Mouse (Mus musculus) left cerebral cortex, adult 9 months (tissue): ENCODE results near the gene Cavin4.
A peak's percentile ranks its signal among the peaks of the same experiment; 100 is the strongest.

Source experiments
- DNase-seq, 2 experiments: peaks; one replicate each; pipeline ENCODE4 v3.0.0; 2022; ENCODE audit warnings: low spot score in 2 of 2

Cavin4 gene

DNA sequence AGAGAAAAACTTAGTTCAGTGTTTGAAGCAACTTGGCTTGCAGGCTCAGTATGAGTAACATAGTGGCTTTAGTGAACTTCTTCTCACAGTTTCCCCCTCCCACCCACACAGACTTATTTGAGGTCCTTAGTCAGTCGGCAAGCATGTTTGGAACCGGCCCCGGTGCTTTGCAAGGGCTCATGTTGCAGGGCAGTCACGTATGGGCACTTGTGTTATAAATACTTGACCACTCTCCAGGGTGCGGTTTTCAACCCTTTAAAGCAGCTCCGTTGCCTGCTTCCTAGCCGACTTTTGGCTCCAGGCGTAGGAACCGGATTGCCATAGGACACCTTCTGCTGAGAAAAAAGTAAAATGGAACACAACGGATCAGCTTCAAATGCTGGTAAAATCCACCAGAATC lies at the start of gene Cavin4:
Gene Cavin4 (plus strand): TSS at position 244 of the 400 bp plus-strand sequence.
- DNase-seq, result no peak

DNA sequence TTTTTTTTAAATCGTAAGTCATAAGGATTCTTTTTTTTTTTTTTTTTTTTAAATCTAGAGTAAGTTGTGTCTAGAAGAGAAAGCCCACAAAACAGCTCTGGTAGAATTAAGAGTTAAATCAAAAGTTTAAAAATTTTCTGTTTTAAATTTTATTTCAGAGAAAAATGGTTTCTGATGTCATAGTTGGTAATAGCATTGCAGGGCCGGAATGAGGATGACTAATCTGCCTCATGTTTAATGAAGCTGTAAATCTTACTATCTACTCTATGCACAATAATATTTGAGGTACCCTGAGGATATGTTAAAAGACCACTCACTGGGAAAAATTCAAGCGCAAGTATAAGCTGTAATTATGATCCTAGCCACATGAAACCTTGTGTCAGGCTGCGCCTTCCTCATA lies 47.8 kb upstream of the Cavin4 start:
- no peak for DNase-seq

DNA sequence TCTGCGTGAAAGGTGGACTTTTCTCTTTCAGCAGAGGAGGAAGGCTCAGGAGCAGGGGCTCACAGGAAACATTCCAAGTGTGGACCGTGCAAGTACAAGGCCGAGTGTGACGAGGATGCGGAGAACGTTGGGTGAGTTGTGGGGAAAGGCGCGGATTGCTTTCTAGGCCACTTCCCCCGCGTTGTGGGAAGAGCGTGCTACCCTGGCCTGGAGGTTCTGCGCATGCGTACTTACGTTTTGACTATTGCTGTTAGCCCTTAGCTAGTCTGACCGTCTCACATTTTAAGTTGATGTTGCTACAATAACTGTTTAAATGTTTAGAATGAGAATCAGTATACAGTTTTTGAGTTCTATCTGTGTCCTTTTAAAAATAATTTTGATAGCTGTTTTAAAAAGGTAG lies 46.1 kb upstream of the Cavin4 start:
- no peak for DNase-seq

DNA sequence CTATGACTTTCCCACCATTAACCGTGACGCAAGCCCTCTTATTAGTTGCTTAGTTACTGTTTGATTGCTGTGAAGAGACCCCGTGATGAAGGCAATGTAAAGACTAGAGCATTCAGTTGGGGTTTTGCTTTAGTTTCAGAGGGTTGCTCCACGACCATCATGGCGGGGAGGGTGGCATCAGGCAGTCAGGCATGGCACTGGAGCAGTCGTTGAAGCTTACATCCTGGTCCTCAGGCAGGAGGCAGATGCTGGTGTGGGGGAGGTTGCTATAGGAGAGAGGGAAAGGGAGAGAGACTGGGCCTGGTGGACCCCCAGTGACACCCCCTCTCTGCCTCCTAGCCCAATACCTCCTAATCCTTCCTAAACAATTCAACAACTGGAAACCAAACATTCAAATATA lies 43.2 kb upstream of the Cavin4 start:
- DNase-seq, result no peak

DNA sequence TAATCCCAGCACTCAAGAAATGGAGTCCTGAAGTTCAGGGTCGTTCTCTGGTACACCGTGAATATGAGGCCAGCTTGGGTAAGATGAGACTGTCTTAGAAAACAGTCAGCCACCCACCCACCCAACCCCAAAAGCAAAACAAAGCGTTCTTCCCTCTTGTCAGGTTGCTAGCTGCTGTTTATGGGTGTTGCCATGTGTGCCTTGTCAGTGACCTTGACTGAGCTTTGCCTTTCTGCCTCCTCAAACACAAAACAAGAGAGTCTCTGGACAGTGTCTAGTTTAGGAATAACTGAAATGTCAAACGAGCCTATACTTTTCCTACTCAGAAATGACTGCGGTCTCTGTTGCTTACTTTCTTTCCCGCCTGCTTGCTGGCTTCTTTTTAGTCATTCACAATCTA lies 41.1 kb upstream of the Cavin4 start:
- DNase-seq, result no peak

DNA sequence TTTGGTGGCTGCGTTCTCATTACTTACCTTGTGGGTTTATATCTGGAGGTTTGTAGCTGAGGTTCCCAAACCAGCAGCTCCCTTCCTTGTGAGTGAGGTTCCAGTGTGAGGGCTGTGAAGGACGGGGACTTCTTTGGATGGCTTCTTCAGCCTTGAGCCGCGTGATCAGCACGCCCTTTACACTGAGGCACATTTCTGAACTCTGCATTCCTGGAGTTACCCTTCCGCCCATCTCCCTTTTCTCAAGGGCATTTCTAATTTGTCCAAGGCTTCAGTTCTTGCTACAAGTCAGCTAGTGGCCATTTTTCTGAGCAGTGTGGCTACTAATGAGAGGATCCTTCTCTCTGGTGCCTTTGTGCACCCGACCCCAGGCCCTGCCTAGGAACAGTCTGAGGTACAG lies 40.4 kb upstream of the Cavin4 start:
- no peak for DNase-seq

DNA sequence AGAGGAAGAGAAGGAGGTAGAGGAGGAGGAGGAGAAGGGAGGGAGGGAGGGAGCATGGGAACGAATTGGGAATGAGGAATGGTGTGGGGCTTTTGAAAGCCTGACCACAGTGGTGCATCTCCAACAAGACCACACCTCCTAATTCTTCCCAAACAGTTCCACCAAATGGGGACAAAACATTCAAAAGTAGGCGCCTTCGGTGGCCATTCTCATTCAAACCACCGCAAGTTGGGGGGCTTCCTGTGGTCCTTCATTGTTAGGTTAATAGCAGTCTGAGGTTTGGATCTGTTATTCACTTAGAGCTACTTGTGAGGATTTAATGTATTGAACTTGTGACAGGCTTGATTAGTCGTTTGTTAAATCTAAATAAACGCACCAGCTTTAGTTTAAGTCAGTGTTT lies 38.4 kb upstream of the Cavin4 start:
- no peak for DNase-seq

DNA sequence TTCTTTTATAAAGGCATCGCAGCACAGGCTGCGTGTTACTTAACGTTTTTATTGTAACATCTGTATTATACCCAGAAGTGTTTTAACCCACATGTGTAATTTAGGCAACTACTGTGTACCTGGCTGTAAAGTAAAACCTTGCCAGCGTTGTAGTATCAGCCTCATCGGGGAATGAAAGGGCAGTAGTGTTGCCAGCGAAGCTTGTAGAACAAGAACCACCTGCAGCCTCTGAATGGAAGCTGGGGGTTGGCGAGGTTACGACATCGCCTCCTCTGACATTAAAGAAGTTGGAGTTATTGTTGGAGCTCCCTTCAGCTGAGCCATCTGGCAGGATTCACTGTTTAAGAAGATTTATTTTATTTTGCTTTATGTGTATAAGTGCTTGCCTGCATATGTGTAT lies 37.5 kb upstream of the Cavin4 start:
- DNase-seq, result no peak

DNA sequence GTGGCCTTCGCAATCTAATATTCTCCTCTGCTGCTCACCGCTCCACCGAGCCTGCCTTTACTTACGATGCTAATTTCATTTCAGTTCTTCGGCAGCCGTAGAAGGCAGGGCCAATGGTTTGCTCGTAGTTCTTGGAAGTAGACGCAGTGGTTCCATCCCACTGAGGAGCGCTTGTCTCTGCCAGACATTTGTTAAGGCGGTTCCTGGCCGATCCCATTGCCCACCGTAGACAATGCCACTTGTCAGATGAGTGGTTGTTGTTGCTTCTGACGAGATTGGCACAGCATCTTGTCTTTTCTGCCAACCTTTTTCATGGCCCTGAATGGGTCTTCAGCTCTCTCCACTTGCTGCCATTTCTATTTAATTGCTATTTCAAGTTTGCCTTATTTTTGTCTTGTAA lies 33.9 kb upstream of the Cavin4 start:
- DNase-seq, result peak in 1 of 2 experiments; percentile 34

DNA sequence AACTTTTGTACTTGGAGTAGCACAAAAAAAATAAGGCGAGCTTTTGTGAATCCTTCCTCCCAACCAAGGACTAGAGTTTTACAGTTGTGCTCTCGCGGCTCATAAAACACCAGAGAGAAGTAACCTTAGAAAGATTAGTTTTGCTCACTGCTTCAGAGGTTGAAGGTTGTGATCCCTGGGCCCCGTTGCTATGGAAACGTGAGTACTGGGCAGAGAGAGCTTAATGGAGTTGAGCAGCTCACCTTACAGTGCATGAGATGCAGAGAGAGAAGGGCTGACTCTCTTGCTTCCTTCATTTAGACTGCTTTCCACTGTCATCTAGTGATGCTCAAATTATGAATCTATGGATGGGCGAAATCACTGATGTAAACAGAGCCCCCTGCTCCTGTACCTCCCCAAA lies 29.8 kb upstream of the Cavin4 start:
- DNase-seq, result no peak

DNA sequence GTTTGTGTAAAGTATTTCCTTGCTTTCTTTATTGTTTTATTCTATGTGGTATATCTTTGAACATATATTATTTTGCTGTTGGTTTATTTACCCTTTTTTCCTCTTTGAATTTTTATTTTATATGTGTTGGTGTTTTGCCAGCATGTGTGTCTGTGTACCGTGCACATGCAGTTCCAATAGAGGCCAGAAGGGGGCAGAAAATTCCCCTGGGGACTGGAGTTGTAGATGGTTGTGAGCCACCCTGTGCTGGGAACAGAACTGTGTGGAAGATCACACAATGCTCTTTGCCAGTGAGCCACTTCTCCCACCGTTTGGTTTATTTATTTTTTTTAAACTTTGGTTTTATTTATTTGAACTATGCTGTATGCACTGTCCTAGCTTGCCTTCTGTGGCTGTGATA lies 29.3 kb upstream of the Cavin4 start:
- DNase-seq, result no peak

DNA sequence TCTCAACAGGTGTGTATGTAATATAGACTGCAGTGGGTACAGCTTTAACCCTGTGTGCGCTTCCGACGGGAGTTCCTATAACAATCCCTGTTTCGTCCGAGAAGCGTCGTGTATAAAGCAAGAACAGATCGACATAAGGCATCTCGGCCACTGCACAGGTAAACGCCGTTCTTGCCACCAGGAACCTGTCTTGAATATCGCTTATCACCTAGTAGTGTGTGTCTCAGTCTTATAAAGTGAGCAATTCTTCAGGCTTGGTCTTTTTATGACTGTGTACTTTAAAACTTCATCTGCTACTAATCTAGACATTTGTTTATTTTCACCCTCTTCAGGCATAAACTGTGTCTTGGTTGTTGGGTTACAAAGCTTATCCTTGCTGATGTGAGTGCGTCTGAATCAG lies 26.5 kb upstream of the Cavin4 start:
- no peak for DNase-seq

DNA sequence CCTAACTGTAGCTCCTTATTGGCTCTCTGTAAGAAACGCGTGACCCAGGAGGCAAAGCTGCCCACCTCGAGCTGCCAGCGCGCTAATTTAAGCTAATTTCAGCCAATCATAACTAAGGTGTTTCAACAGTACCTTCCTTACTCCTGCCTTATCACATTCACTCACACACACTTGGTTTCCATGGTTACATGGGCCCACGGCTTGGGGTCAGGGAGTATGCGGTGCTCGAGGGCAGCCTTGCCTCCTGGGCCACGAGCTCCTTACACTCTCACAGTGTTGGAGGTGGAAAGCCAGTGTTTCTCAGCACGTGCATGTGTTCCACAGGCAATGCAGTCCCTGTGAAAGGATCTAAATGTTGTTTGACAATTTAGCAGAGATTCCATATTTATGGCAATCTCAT lies 25.2 kb upstream of the Cavin4 start:
- DNase-seq, result no peak

DNA sequence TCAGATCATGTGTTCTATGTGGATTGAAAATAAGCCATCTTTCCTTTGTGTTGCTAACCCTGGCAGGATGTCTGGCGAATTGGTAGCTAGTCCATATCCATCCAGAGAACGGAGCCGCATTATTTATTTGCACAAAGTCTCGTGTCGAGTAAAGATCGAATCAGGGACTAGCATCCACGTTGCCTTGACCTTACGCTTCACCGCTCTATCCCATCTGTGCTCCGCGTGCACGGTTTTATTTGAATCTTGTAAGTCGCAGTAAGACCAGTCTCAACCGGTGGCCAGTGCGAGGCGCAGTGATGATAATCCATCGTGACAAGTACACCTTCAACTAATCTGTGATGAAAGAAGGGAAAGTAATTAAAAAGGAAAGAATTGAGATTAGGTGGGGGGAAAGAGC lies 23.8 kb upstream of the Cavin4 start:
- DNase-seq, result no peak

DNA sequence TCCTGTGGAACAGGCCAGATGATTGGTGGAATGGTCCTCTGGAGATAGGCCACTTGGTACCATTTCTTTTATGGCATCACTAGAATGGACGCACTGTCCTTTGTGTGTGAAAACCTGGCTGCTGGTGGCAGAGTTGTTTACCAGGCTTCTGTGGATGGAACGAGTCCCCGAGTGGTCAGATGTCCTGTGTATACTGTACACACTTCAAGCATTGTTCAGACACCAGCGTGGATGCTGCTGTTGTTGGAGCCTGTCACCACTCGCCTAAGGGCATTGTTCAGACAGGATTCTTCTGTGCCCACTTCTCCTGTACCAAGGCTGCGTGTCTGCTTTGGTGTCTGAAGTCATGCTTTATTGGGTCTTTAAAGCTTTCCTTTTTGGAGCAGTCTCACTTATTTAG lies 19.5 kb upstream of the Cavin4 start:
- peak; percentile 51 to 59 for DNase-seq

DNA sequence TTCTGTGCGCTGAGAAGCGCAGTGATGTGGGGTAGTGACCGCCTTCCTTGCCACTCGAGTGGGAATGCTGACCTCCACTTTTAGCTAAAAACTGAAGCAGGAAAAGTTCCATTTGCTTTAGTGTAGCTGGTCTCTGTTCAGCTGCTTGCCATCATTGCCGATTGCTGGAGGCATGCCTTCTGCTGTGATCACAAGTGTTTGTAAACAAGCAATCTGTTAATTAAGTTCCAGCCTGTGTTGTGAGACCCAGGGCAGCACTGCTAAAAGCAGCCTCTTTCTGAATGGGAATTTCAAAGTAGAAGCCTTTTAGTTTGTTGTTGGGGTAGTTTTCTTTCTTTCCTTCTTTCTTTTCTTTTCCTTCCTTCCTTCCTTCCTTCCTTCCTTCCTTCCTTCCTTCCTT lies 17.2 kb upstream of the Cavin4 start:
- no peak for DNase-seq

DNA sequence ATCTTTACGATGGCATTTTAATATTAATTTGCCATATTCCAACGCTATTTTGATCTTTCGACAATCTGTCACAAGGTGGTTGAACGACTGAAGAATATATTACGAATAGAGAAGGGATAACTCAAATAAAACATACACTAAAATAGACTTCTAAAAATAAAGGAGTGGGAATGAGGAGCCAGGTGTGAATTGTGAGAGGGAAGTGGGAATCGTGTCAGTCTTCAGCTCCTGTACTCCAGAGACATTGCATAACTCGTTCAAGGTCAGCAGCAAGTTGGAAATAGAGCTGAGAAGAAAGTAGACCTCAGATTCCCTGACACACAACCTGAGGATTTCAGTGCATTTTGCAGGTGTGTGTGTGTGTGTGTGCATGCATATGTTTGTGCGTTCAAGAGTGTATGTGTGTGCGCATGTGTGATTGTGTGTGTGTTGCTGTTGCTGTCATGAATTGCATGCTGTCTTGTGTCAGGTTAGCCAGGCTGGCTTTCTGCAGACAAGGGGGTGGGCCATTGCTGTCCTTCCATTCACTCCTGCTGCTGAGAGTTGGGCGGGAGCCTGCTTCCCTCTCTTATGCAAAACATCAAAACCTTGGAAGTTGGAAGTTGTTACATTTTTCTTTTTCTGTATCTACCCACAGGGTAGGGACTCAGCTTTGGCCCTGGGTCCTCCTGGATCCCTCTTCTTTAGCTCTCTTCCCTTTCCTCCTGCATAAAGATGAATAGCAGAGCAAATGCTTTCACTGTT lies 12.5 kb upstream of the Cavin4 start:
- DNase-seq, result no peak

DNA sequence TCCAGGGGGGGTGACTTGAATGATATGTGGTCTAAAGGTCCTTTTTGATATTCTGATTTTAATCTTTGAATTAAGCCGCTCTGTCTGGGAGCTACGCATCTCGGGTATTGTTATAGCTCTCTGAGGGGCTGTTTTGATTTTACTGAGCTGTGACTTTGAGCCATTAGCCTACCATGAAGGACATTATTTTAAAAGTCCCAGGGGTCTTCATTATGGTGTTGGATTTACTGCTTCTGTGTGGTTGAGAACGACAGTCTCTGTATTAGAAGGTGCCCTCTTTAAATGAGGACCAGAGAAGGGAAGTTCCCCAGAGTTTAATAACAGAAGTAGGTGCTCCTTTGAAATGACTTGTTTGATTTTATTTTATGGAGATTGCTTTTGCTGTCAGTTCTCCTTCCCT lies 9.2 kb upstream of the Cavin4 start:
- no peak for DNase-seq

DNA sequence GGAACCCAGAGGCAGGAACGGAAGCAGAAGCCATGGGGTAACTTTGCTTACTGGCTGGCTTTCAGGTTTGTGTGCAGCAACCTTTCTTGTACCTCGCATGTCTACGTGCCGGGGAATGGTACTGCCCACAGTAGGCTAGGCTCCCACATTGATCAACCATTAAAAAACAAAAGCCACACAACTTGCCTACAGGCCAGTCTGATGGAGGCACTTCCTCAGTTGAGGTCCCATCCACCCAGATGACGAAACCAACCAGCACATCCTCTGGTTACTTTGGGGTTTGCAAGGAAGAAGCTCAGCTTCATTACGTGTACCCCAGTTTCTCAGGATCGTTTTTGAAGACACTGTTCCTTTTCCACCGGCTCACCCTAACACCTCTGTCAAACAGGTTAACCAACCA lies 6.8 kb upstream of the Cavin4 start:
- DNase-seq, result no peak

DNA sequence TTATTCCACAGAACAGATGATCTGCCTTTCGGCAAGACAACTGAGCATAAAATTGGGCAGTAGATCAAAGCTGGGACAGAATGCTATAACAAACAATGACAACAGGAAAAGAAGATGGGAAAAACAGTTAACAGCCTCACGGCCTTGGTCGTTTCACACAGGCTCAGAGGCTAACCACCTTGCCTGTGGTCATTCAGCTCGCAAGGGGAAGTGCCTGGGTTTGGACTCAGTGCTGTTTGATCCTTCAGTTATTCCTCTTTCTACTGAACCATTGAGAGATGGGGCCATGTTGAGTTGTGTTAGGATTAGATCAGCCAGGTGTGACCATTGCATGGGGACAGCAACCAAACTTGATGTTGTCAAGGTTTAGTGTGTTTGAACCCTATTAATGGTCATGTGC lies 3.2 kb upstream of the Cavin4 start:
- no peak for DNase-seq

DNA sequence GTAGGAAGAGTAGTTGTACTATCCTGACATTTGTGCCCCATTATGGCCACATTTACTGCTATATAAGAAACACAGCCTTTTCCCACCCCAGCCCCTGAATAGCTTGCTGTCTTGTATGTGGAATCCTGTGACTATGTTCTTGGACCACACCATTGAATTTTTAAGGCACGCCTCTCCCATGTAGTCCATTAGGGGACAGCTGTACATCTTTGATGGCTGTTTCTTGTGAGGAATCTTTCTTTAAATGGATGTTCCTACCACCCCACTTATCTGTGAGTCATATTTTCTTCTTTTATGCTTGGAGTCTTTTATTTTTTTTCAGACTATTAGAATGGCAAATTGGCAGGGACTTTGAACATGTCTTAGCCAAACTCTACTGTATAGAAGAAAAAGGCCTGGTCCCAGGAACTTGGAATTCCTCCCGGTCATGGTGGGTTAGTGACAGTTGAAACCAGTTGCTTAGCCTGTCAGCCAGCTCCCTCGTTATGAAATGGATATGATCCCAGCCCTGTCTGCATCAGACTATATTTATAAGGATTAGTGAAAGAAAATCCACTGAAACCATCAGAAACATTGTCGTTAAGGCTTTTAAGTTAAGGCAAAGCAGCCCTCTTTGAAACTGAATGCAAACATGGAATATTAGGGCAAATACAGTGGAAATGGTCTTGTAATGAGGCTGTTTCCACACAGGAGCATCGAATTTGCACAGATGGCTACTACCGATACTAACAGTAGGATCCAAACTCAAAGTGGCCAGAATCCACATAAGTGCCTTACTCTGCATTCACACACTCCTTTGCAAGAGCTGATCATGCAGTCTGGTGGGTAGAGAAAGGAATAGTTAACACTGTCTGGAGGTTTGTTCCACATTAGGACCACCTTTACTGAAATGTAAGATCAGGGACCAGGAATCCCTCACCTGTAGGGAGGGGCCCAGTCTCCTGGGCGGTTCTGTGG lies 2.4 kb upstream of the Cavin4 start:
- DNase-seq, result no peak

DNA sequence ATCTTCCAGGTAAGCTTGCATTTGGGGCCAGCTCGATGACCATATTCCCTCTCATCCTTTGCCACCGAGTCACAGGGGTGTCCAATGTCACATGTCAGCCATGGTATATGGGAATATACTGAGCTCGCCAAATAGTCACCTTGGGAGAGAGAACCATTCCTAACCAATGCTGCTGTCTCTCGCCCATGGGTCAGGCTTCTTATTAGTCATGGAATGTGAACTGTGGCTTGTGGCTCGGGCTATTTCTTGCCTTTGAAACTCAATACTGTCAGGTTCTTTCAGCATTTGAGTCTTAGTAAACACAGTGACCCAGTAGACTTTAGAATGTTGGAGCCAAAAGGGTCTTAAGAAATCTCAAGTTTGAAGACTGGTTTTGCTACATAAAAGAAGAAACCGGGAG lies 707 bp downstream of the Cavin4 start:
- no peak for DNase-seq

DNA sequence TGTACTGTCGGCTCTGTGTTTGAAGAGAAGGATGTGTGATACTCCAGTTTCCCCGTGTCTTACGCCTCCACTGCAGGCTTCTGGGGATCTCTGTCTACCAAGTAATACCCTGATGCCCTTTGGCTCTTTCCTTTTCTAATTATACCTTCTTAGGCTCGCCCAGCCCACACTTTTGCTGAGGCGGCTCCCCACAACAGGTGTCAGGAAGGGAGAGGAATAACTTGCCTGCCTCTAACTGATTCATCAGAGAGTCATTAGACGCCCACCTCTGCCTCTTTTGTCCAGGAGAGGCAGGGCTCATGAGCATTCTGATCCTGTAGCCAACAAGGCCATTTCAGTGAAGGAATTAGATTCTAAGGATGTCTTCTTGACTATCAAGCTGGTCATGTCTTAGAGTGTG lies 4.0 kb downstream of the Cavin4 start:
- DNase-seq, result no peak
